In the genomic region with DNA sequence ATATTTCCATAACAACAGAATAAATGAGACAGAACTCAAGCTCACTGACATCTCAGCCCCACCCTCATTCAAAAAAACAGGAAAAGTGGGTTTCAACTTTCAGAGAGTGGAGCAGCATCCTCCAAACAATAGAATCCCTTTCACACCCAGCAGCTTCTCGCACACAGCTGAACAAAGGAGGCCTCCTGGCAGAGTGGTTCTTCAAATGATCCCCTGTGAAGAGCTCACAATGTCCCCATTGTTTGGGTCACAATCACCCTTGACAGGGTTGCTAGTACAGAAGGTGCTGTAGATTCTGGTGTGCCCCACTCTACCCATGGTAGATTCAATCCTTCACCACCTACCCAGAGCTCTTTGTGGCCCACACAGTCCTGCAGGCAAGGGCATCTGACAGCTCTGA, we compare ENCODE assay signal across 11 mouse cellular contexts. TPM values are rescaled to one million over a fixed set of nuclear protein-coding genes. Genes with fewer than 3 reads are reported as not detected.
A peak's percentile ranks its signal among the peaks of the same experiment; 100 is the strongest.
DNase-seq lines count a peak whose midpoint lies in the region; ATAC-seq lines count a peak whose summit lies in the region.
"Had no signal": no experiment of that assay in that cellular context is flagged by ENCODE, and none has a peak within 500 bp of the region (broad histone marks: within the 10 kb centered on the region; RNA-seq: fewer than 3 reads in every experiment).

No protein-coding gene starts in this region.

- DNase-seq in layer of hippocampus, adult 9-11 months: peak; percentile 74
- DNase-seq in layer of hippocampus, postnatal 25 days (ENCODE audit: extremely low spot score in 1 of 2, low spot score in 1 of 2): no peak
- peak; percentile 58 for DNase-seq in WW6 (ENCODE audit: low read depth, low spot score)
- DNase-seq in embryonic facial prominence, embryonic 14.5 days (ENCODE audit: low spot score): peak; percentile 67
- peak; percentile 37 for DNase-seq in naive thymus-derived CD4-positive, alpha-beta T cell, adult 2 months (ENCODE audit: low read depth)
- no peak for DNase-seq in lung, postnatal 10 days
- no peak for DNase-seq in yolk sac, embryonic 10.5 days (ENCODE audit: low spot score)
- DNase-seq: heart, adult 18-20 months; liver, postnatal 0 days; right cerebral cortex, postnatal 25 days had no signal

- ATAC-seq in embryonic facial prominence, embryonic 14.5 days (ENCODE audit: low read depth): peak; percentile 82
- ATAC-seq: intestine, embryonic 16.5 days; liver, postnatal 0 days had no signal

- no peaks in the 10 kb centered on the region for H3K4me1 ChIP-seq in embryonic facial prominence, embryonic 14.5 days (ENCODE audit: control insufficient read depth, insufficient read depth, low read length)

- no peak overlapping the region for H3K4me2 ChIP-seq in embryonic facial prominence, embryonic 14.5 days (ENCODE audit: low read depth, low read length)

- no peaks in the 10 kb centered on the region for H3K36me3 ChIP-seq in embryonic facial prominence, embryonic 14.5 days (ENCODE audit: control insufficient read depth, insufficient read depth, low read length)

- no peak overlapping the region for H3K4me3 ChIP-seq in embryonic facial prominence, embryonic 14.5 days (ENCODE audit: low read depth, low read length)

- H3K27ac ChIP-seq in embryonic facial prominence, embryonic 14.5 days (replicated peaks; ENCODE audit: low read depth, low read length): no peak overlapping the region; the same call in 1 of the 2 replicates

- WGBS in embryonic facial prominence, embryonic 14.5 days: 4% methylated on average over 1 of the region's 1 CpGs

- no peaks in the 10 kb centered on the region for H3K9me3 ChIP-seq in embryonic facial prominence, embryonic 14.5 days (ENCODE audit: control insufficient read depth, low read length)

- no peak overlapping the region for H3K9ac ChIP-seq in embryonic facial prominence, embryonic 14.5 days (ENCODE audit: low read depth, low read length)
- H3K9ac ChIP-seq: liver, postnatal 0 days had no signal

- no peaks in the 10 kb centered on the region for H3K27me3 ChIP-seq in embryonic facial prominence, embryonic 14.5 days (replicated peaks; ENCODE audit: control insufficient read depth, insufficient read depth, low read length)

RNA-seq across cellular contexts. Expression of a gene that starts 44.7 kb away (rescaled TPM):
- 1 to 10 TPM; 2.8 to 3.6 TPM for total RNA-seq in layer of hippocampus, postnatal 25 days (2021)
- polyA plus RNA-seq in embryonic facial prominence, embryonic 14.5 days (2014; fragmentation: Nextera tagmentation; extraction: Ambion mirVana): 2.5 and 3.3 TPM in 2 replicates

Comparison
In these comparisons a context has a peak if more than half of its experiments do, and no peak if none do; other contexts are left out.
1. DNase-seq: peak in layer of hippocampus, adult 9-11 months (single experiment), WW6 (single experiment), embryonic facial prominence, embryonic 14.5 days (single experiment) and naive thymus-derived CD4-positive, alpha-beta T cell, adult 2 months (single experiment); none in layer of hippocampus, postnatal 25 days (0 of 2), lung, postnatal 10 days (single experiment) and yolk sac, embryonic 10.5 days (single experiment).